Mouse (Mus musculus): ENCODE results near the gene Abca1. TPM values are rescaled to one million over a fixed set of nuclear protein-coding genes. Genes with fewer than 3 reads are reported as not detected.

The Abca1 gene
- total RNA-seq, 4 experiments from 2014 or later: 13.6 to 22.8 (median 16.8) TPM

DNA sequence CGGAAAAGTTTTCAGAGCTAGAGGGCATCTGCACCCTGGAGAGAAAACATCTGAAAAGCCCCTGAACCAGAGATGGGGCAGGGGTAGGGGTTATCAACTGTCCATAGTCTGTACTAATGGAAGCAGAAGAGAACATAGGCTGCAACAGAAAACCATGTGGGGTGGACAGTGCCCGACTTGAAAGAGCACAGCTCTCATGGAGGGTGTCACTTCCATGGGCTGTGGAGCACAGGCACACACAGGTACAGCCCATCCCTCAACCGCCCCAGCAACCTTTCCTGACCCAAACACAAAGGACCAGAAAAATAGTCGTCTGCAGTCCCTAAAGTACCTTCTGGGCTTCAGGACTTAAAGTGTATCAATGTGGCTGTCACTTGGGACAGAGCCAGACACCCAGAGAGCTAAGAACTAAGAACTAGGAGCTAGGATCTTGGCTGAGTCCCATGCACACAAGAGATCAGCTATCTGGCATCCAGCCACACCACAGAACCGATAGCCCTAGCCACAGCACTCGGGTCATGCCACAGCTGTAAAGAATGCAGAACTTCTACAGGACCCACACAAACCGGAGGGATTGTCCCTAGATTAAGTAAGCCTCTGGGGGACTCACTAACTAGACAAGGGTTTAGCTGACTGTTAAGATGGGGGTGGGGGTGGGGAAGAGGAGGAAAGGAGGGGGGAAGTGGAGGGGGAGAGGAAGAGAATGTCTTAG is 38.0 kb downstream of the Abca1 start:
- DNase-seq (ENCODE audit: low spot score): peak; percentile 66

DNA sequence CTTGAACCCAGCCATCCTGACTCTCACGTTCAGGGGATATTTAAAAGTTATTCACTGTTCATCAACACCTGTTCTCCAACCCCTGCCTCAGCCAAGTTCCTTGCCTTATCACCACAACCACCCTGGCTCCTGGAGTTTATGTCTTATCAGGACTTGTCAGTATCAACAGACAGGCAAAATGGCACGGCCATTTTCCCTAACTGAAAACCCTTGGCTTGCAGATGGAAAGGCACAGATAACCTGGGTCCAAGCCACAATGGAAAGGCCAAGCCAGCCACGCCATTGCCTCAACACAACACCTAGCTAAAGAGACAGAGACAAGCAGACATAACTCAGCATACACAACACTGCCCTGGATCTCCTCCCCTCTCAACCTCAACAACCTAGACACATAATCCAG is 38.6 kb downstream of the Abca1 start:
- DNase-seq (ENCODE audit: low spot score): no peak

- no peak for DNase-seq (ENCODE audit: low spot score)
Observed at GRCm38 (mm10) chr4:53120038-53120685, 39.5 kb downstream of the Abca1 start.

DNA sequence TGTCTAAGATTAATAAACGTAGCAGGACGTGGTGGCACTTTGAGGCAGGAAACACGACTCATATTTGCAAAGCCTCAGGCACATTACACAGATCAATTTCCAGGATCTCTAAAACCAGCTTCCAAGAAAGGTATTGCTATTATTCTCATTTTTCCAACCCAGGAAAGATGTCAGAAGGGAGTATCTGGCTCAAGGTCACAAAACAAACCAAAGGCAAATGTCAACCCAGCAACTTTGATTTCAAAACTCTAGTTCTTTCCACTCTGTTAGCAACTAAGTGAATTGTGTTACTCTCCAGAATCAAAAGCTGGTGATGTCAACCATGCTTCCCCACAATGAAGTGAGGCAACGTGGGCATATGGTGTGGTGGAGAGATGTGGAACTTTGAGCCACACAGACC is 41.1 kb downstream of the Abca1 start:
- no peak for DNase-seq (ENCODE audit: low spot score)

GRCm38 (mm10) chr4:53117610-53118009 is 42.1 kb downstream of the Abca1 start:
- no peak for DNase-seq (ENCODE audit: low spot score)

DNA sequence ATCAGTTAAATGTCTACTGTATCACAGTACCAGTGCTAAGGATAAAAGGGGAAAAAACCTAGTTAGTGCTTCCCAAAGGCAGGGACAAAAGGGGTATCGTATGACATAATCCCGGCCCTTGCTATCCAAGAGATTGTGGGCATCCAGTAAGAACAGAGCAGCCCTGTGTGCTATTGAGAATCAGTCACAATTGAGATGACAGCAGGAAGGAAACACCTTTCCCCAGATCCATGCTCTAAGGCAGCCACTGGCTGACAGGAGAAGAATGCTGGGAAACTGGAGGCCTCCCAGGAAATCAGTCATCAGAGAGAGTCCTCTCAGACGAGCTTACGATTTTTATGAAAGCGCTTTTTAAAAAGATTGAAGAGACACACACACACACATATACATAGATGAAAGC is 42.6 kb downstream of the Abca1 start:
- peak; percentile 57 for DNase-seq (ENCODE audit: low spot score)

GRCm38 (mm10) chr4:53115866-53116265 is 43.8 kb downstream of the Abca1 start:
- no peak for DNase-seq (ENCODE audit: low spot score)

- no peak for DNase-seq (ENCODE audit: low spot score)
Observed at GRCm38 (mm10) chr4:53115410-53115809, 44.3 kb downstream of the Abca1 start.

GRCm38 (mm10) chr4:53111919-53112355 is 47.8 kb downstream of the Abca1 start:
- peak; percentile 42 for DNase-seq (ENCODE audit: low spot score)

GRCm38 (mm10) chr4:53110356-53110755 is 49.3 kb downstream of the Abca1 start:
- no peak for DNase-seq (ENCODE audit: low spot score)

DNA sequence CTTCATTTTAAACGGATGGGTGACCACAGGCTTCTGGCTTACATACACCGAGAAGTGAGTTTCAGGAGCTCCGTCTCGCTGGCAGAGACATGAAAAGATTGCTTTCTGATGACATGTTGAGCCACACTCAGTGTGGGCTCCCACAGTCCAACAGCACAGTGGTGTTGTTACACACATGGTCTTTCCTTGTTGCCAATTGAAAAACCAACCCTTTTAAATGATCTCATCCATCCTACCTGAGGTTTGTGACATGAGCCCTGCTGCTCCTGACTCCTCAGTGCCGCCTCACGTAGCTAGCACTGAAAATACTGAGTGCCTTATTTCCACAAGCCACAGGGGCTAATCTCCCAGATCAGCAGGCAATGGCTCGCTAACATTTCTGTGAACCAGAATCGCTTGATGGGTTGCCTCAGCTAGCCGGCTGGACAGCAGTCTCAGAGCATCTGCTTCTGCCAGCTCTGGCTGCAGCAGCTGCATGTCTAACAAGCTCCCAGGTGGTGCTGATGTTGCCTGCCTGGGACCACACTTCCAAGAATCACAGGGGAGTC is 50.2 kb downstream of the Abca1 start:
- no peak for DNase-seq (ENCODE audit: low spot score)

DNA sequence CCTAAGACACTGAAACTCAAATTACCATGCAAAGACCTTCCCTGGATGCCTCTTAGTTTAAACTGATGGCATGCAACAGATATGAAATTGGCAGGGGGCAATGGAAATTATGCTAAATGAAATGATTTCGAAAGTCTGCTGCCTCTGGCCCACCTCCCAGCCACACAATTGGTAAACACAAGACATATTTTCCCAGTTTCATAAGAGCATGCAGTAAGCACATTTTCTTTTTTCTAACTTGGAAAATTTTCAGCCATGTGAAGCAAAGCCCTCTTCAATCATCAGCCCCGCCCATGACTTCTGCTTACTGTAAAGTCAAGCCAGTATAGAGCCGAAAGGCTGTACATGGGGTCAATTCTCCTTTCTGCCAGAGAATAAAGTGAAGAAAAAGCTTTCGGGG is 51.5 kb downstream of the Abca1 start:
- peak; percentile 59 for DNase-seq (ENCODE audit: low spot score)

- peak; percentile 57 for DNase-seq (ENCODE audit: low spot score)
Observed at GRCm38 (mm10) chr4:53106732-53107131, 53.0 kb downstream of the Abca1 start.

- no peak for DNase-seq (ENCODE audit: low spot score)
Observed at GRCm38 (mm10) chr4:53106071-53106470, 53.6 kb downstream of the Abca1 start.

DNA sequence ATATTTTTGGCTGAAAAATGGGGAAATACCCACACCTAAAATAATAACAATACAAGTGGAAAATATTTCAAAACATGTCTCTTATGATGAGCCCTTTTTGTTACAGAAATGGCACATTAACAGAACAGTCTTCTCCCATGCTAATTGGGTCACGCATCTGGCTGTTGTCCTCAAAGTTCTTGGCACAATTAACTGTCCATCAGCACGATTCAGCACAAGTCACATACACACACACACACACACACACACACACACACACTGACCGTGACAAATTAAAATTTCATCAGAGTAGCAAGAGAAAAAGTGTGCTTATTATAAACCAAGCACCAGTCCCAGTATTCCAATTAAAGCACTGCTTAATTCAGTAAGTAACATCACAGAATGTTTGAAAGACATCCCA is 55.1 kb downstream of the Abca1 start:
- DNase-seq (ENCODE audit: low spot score): no peak

DNA sequence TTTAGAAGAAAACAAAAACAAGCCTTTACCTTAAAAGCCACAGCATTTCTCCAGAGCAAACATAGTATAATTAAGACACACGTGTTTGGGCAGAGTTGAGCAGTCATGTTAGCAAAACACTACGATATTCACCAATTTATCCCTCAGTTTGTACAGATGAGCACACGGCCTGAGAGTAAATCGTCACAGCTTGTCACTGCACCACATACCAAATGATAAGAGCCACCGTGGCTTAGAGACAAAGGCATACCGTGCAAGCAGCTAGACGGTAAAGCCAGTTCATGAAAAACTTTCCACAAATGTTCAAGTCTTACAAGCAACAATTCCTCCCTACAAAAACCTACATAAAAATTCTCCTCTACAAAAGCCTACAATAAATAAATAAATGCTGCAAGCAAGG is 57.2 kb downstream of the Abca1 start:
- DNase-seq (ENCODE audit: low spot score): no peak

DNA sequence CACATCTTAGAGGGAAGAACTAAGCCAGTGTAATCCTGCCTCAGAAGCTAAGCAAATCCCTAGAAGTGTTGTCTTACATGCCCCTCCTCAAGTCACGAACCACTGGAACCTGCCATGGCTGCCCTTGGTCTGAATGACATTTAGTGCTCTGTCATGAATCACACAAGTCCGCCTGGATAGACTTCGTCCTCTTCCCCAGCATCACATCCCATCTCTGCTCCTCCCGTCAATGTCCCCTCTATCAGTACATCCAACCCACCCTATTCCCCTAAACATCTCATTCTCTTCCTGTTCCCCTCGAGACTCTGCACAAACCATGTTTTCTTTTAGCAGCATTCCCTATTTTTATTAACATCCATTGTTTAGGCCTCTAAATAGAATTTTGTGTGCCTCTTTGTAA is 58.4 kb downstream of the Abca1 start:
- no peak for DNase-seq (ENCODE audit: low spot score)

GRCm38 (mm10) chr4:53100492-53100891 is 59.2 kb downstream of the Abca1 start:
- no peak for DNase-seq (ENCODE audit: low spot score)

- no peak for DNase-seq (ENCODE audit: low spot score)
Observed at GRCm38 (mm10) chr4:53094850-53095249, 64.8 kb downstream of the Abca1 start.

- no peak for DNase-seq (ENCODE audit: low spot score)
Observed at GRCm38 (mm10) chr4:53094331-53094730, 65.4 kb downstream of the Abca1 start.

DNA sequence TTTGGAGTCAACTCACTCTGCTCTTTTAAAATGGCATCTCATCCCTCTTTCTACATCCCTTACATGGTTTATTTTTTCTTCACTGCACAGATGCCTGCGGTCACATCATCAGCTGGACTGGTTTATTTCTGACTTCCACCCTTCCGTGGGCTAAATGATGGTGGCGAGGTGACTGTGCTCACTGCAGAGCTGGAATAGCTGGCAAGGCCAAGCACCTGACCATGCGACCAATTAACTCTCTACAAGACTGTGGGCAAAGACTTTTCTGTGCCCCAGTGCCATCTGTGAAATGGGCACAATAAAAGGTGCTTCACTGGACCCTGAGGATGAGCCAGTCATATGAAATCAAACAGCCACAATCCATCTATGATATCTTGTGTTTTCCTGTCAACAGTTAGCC is 66.1 kb downstream of the Abca1 start:
- no peak for DNase-seq (ENCODE audit: low spot score)

DNA sequence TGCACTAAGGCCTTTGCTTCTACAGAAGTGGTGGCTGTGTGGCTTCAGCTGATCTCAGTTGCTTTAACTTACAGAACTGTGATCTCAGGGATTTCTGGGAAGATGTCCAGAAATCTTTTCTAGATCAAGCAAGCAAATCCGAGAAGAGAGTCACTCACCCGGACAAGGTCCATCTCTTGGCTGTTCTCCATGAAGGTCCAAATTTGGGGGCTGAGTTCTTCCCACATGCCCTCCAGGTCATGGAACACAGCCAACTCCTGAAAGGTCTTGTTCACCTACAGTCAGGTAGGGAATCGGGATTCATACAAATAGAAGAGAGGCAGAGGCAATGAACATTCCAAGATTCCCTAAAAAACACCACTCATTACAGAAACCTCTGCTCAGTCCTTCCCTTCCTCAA is 70.1 kb downstream of the Abca1 start:
- DNase-seq (ENCODE audit: low spot score): no peak

- no peak for DNase-seq (ENCODE audit: low spot score)
Observed at GRCm38 (mm10) chr4:53088999-53089398, 70.7 kb downstream of the Abca1 start.

Data from heart, adult 8-10 months (tissue).